Mouse (Mus musculus) CH12.LX (cell line): ENCODE results near the gene Marveld2. TPM values are rescaled to one million over a fixed set of nuclear protein-coding genes. Genes with fewer than 3 reads are reported as not detected.

ENCODE experiments used
- DNase-seq: peaks from one replicate; pipeline ENCODE4 v3.0.0-alpha.2; 2013; ENCODE audit errors: extremely low read depth
- H3K27ac ChIP-seq: 2 replicates; pipeline ENCODE4 v1.5.1; 2012; ENCODE audit warnings: low read depth, mild to moderate bottlenecking, control low read depth, moderate library complexity; ENCODE audit not compliant: insufficient read depth
- H3K27me3 ChIP-seq: replicated peaks from 2 replicates; pipeline ENCODE3; 2012; ENCODE audit warnings: inconsistent platforms
- H3K36me3 ChIP-seq, 2 experiments: replicated peaks in 1 of 2; 2 replicates each; pipeline versions ENCODE3 to v1.6.1; 2012; ENCODE audit warnings: inconsistent platforms in 1 of 2, low read length in 1 of 2, mild to moderate bottlenecking in 1 of 2, mixed read lengths in 1 of 2, moderate library complexity in 1 of 2; ENCODE audit not compliant: control insufficient read depth in 1 of 2, insufficient read depth in 1 of 2
- H3K4me1 ChIP-seq, 2 experiments: 2 replicates each; pipeline ENCODE4 v1.6.1; 2012; ENCODE audit warnings: inconsistent platforms in 1 of 2, moderate library complexity in 1 of 2; ENCODE audit not compliant: insufficient read depth in 2 of 2, control insufficient read depth in 1 of 2
- H3K4me2 ChIP-seq: 2 replicates; pipeline ENCODE4 v1.6.1; 2012; ENCODE audit warnings: low read depth, mild to moderate bottlenecking, control low read depth; ENCODE audit not compliant: poor library complexity, insufficient read depth, severe bottlenecking
- H3K4me3 ChIP-seq, 3 experiments: fragments of 150-350 bp in 1 of 3; sonication (generic) in 1 of 3; replicated peaks in 1 of 3; 2 replicates each; pipeline versions ENCODE3 to v1.5.1; 2011 to 2012; ENCODE audit warnings: low read depth in 2 of 3, low read length in 2 of 3, mild to moderate bottlenecking in 2 of 3, moderate library complexity in 2 of 3, control low read depth in 1 of 3, improper control_type of control experiment in 1 of 3, inconsistent platforms in 1 of 3, mixed read lengths in 1 of 3; ENCODE audit not compliant: poor library complexity in 1 of 3
- H3K79me2 ChIP-seq: replicated peaks from 2 replicates; pipeline ENCODE4 v1.6.1; 2012; ENCODE audit warnings: mild to moderate bottlenecking, moderate library complexity; ENCODE audit not compliant: control insufficient read depth, poor library complexity, insufficient read depth, severe bottlenecking; ENCODE audit errors: extremely low read depth
- H3K9ac ChIP-seq: 2 replicates; pipeline ENCODE4 v1.6.1; 2012; ENCODE audit warnings: low read depth, mild to moderate bottlenecking, control low read depth, moderate library complexity; ENCODE audit not compliant: insufficient read depth
- H3K9me3 ChIP-seq: replicated peaks from 2 replicates; pipeline ENCODE3; 2012; ENCODE audit warnings: low read length, inconsistent platforms, mixed read lengths
- CHD1 ChIP-seq: IDR thresholded peaks from 2 replicates; pipeline ENCODE4 v1.6.1; 2012; ENCODE audit warnings: low read depth, low read length, improper control_type of control experiment, inconsistent platforms
- CHD2 ChIP-seq: IDR thresholded peaks from 2 replicates; pipeline ENCODE4 v1.6.1; 2011; ENCODE audit warnings: low read length, improper control_type of control experiment
- CTCF ChIP-seq, 2 experiments: IDR thresholded peaks in 1 of 2; conservative IDR thresholded peaks in 1 of 2; 2 replicates each; pipeline ENCODE4 v1.5.1; 2011 to 2012; ENCODE audit warnings: low read depth in 2 of 2, low read length in 2 of 2, improper control_type of control experiment in 1 of 2, inconsistent platforms in 1 of 2, mild to moderate bottlenecking in 1 of 2, moderate library complexity in 1 of 2
- ELF1 ChIP-seq: IDR thresholded peaks from 2 replicates; pipeline ENCODE4 v1.6.1; 2014; ENCODE audit warnings: low read depth, mild to moderate bottlenecking, inconsistent platforms, low read length, improper control_type of control experiment
- EP300 ChIP-seq: IDR thresholded peaks from 2 replicates; pipeline ENCODE4 v1.6.1; 2011; ENCODE audit warnings: low read length, improper control_type of control experiment
- GABPA ChIP-seq: IDR thresholded peaks from 2 replicates; pipeline ENCODE4 v1.6.1; 2012; ENCODE audit warnings: low read depth, low read length, improper control_type of control experiment, inconsistent platforms; ENCODE audit not compliant: insufficient replicate concordance
- HCFC1 ChIP-seq: IDR thresholded peaks from 2 replicates; pipeline ENCODE4 v1.6.1; 2012; ENCODE audit warnings: low read depth, mild to moderate bottlenecking, inconsistent platforms, low read length, improper control_type of control experiment
- IRF4 ChIP-seq: IDR thresholded peaks from 2 replicates; pipeline ENCODE4 v1.6.1; 2014; ENCODE audit warnings: low read depth, mild to moderate bottlenecking, inconsistent platforms, low read length, improper control_type of control experiment
- JUN ChIP-seq: IDR thresholded peaks from 2 replicates; pipeline ENCODE4 v1.6.1; 2011; ENCODE audit warnings: low read depth, mild to moderate bottlenecking, low read length, improper control_type of control experiment, moderate library complexity; ENCODE audit not compliant: insufficient read depth
- JUND ChIP-seq: conservative IDR thresholded peaks from 2 replicates; pipeline ENCODE4 v1.6.1; 2011; ENCODE audit warnings: low read depth, low read length, improper control_type of control experiment
- KAT2A ChIP-seq: IDR thresholded peaks from 2 replicates; pipeline ENCODE4 v1.6.1; 2012; ENCODE audit warnings: low read length, improper control_type of control experiment, inconsistent platforms; ENCODE audit not compliant: insufficient replicate concordance
- MAFK ChIP-seq: IDR thresholded peaks from 2 replicates; pipeline ENCODE4 v1.6.1; 2011; ENCODE audit warnings: low read length, improper control_type of control experiment; ENCODE audit not compliant: insufficient replicate concordance
- MAX ChIP-seq: IDR thresholded peaks from 2 replicates; pipeline ENCODE4 v1.6.1; 2011; ENCODE audit warnings: low read length, improper control_type of control experiment
- MEF2A ChIP-seq: IDR thresholded peaks from 2 replicates; pipeline ENCODE4 v1.6.1; 2014; ENCODE audit warnings: low read depth, mild to moderate bottlenecking, inconsistent platforms, low read length, improper control_type of control experiment, borderline replicate concordance
- MXI1 ChIP-seq: IDR thresholded peaks from 2 replicates; pipeline ENCODE4 v1.6.1; 2011; ENCODE audit warnings: mild to moderate bottlenecking, low read depth, low read length, improper control_type of control experiment
- MYC ChIP-seq: IDR thresholded peaks from 2 replicates; pipeline ENCODE4 v1.6.1; 2011; ENCODE audit warnings: low read depth, mild to moderate bottlenecking, improper control_type of control experiment, low read length
- NELFE ChIP-seq: IDR thresholded peaks from 2 replicates; pipeline ENCODE4 v1.6.1; 2011; ENCODE audit warnings: low read depth, low read length, improper control_type of control experiment
- NRF1 ChIP-seq: IDR thresholded peaks from 2 replicates; pipeline ENCODE4 v1.6.1; 2014; ENCODE audit warnings: low read depth, mild to moderate bottlenecking, inconsistent platforms, low read length, improper control_type of control experiment, moderate library complexity
- PAX5 ChIP-seq: IDR thresholded peaks from 2 replicates; pipeline ENCODE4 v1.6.1; 2012; ENCODE audit warnings: low read length, inconsistent platforms, mixed read lengths
- POLR2A ChIP-seq: IDR thresholded peaks from 2 replicates; pipeline ENCODE4 v1.6.1; 2011; ENCODE audit warnings: low read depth, mild to moderate bottlenecking, improper control_type of control experiment, low read length
- POLR2AphosphoS2 ChIP-seq: IDR thresholded peaks from 2 replicates; pipeline ENCODE4 v1.6.1; 2011; ENCODE audit warnings: low read depth, low read length, improper control_type of control experiment
- RAD21 ChIP-seq: IDR thresholded peaks from 2 replicates; pipeline ENCODE4 v1.6.1; 2011; ENCODE audit warnings: low read depth, mild to moderate bottlenecking, low read length, improper control_type of control experiment, moderate library complexity
- RCOR1 ChIP-seq: conservative IDR thresholded peaks from 2 replicates; pipeline ENCODE4 v1.6.1; 2012; ENCODE audit warnings: low read depth, mild to moderate bottlenecking, inconsistent platforms, low read length, improper control_type of control experiment
- SIN3A ChIP-seq: IDR thresholded peaks from 2 replicates; pipeline ENCODE4 v1.6.1; 2012; ENCODE audit warnings: low read length, improper control_type of control experiment, inconsistent platforms
- SMC3 ChIP-seq: IDR thresholded peaks from 2 replicates; pipeline ENCODE4 v1.6.1; 2011; ENCODE audit warnings: low read depth, low read length, improper control_type of control experiment
- TCF12 ChIP-seq: IDR thresholded peaks from 2 replicates; pipeline ENCODE4 v1.6.1; 2014; ENCODE audit warnings: low read depth, mild to moderate bottlenecking, inconsistent platforms, low read length, improper control_type of control experiment
- UBTF ChIP-seq: IDR thresholded peaks from 2 replicates; pipeline ENCODE4 v1.6.1; 2012; ENCODE audit warnings: low read depth, mild to moderate bottlenecking, inconsistent platforms, low read length, improper control_type of control experiment, moderate library complexity
- USF1 ChIP-seq: IDR thresholded peaks from 2 replicates; pipeline ENCODE4 v1.6.1; 2014; ENCODE audit warnings: low read depth, mild to moderate bottlenecking, inconsistent platforms, low read length, improper control_type of control experiment
- USF2 ChIP-seq: conservative IDR thresholded peaks from 2 replicates; pipeline ENCODE4 v1.6.1; 2011; ENCODE audit warnings: low read depth, low read length, improper control_type of control experiment
- ZMIZ1 ChIP-seq: IDR thresholded peaks from 2 replicates; pipeline ENCODE4 v1.6.1; 2012; ENCODE audit warnings: low read depth, mild to moderate bottlenecking, inconsistent platforms, low read length, improper control_type of control experiment
- ZNF384 ChIP-seq: IDR thresholded peaks from 2 replicates; pipeline ENCODE4 v1.6.1; 2012; ENCODE audit warnings: low read depth, low read length, improper control_type of control experiment, inconsistent platforms
- dilution Hi-C: fragments of 300-500 bp; cut with MboI; formaldehyde crosslinking; loops from 2 replicates; pipeline ENCODE4 v1.14.3; 2020; ENCODE audit warnings: low sequenced_read_pairs; ENCODE audit not compliant: extremely low pct_unique_long_range_greater_than_20kb, extremely low pct_ligation_motif_present
- in situ Hi-C: fragments of 300-500 bp; cut with MboI; formaldehyde crosslinking; loops from 3 replicates; pipeline ENCODE4 v1.14.3; 2019; ENCODE audit warnings: low sequenced_read_pairs, low pct_ligation_motif_present, low pct_unique_long_range_greater_than_20kb, mixed read lengths
- polyA plus RNA-seq: library from polyadenylated mRNA; unstranded; fragments of >175 nt; gene quantifications from 2 replicates; pipeline ENCODE4 v1.2.1, GENCODE M21; 2012; ENCODE audit warnings: low read depth; ENCODE audit not compliant: insufficient read length
- total RNA-seq, 2 experiments: library from RNA; depleted of rRNA; stranded (reverse); fragments of 300-350 nt in 1 of 2; fragments of >200 nt in 1 of 2; gene quantifications; 2 replicates each; pipeline ENCODE4 v1.2.3; 2012 to 2014

The Marveld2 gene
- total and polyA plus RNA-seq, 3 experiments = 0.13 to 1.9 (median 0.27) TPM

DNA sequence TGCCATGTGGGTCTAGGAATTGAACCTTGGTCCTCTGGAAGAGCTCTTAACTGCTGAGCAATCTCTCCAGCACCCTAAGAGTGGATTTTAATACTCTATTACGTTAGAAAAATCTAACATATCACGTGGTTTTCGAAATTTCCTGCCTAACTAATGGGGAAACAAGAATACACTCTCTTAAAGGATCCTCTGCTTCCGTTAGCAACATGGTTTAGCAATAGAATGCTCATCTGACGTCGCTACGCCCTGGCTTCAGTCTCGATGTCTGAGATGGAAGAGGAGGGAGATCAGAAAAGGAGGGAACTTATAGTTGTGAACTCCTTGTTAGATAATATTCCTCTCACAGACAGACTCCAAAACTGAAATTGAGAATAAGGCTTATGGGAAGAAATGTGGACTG is 31.5 kb upstream of the Marveld2 start:
- Histone ChIP-seq H3K36me3 (peaks cover 26 to 45% of the 10 kb centered on the region in 2 experiments), H3K27ac (no peak overlapping the region)
- dilution Hi-C loops = no loop called here

DNA sequence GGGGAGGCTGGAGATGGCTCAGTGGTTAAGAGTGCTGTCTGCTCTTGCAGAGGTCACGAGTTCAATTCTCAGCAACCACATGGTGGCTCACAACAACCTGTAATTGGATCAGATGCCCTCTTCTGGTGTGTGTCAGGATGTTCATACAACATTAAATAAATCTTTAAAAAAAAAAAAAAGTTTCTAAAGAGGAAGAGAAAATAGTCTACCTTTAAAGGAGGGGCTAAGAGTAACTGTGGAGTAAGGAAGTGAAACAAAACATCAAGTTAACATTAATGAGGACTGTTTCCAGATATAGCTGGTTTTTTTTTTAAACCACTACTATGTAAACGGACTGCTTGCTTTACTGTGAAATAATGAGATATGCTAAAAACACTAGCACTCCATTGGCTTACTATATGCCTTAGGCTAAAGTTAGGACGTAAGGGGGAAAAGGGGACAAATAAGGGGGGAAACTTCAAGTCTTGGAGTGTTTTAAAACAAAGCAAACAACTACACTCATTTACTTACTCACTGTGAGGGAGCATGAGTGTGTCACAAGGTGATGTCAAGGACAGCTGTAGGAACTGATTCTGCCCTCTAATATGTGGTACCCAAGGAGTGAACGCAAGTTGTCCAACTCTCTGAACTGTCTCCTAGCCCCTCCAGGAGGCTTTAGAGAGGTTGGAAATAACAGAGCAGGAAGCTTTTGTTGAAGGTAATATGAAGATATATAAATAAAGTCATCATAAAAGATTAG is 25.9 kb upstream of the Marveld2 start:
- Histone ChIP-seq H3K4me3 (no peak overlapping the region), H3K9ac (no peak overlapping the region), H3K79me2 (no peaks in the 10 kb centered on the region; the same call in none of the 2 replicates), H3K27ac (peak overlapping the region; percentile 84), H3K36me3 (peaks cover 40 to 66% of the 10 kb centered on the region in 2 experiments), H3K4me1 (peaks cover 4 to 34% of the 10 kb centered on the region in 2 experiments; a peak in 3 of 4 replicates), H3K4me2 (peak overlapping the region; percentile 67; the same call in 1 of the 2 replicates), H3K27me3 (no peaks in the 10 kb centered on the region), H3K9me3 (no peaks in the 10 kb centered on the region)
- dilution Hi-C loops (no loop called here), in situ Hi-C loops (no loop called here)
- peak; percentile 56 for DNase-seq
- no peak for TF ChIP-seq HCFC1
- no peak for TF ChIP-seq ELF1
- TF ChIP-seq IRF4 = peak; percentile 66
- no peak for TF ChIP-seq NELFE
- TF ChIP-seq SMC3 = no peak
- TF ChIP-seq UBTF = no peak
- no peak for TF ChIP-seq ZMIZ1
- no peak for TF ChIP-seq USF1
- TF ChIP-seq PAX5 = no peak
- peak; percentile 95 for TF ChIP-seq ZNF384
- no peak for TF ChIP-seq MXI1
- peak; percentile 23; the same call in 1 of the 2 replicates for TF ChIP-seq MYC
- TF ChIP-seq POLR2AphosphoS2 = no peak
- TF ChIP-seq JUND = no peak
- TF ChIP-seq JUN = no peak
- no peak for TF ChIP-seq MAX
- no peak for TF ChIP-seq RAD21
- no peak for TF ChIP-seq SIN3A
- TF ChIP-seq MEF2A = peak; percentile 71; the same call in 1 of the 2 replicates
- peak; percentile 81 for TF ChIP-seq EP300
- peak in 1 of 2 experiments; percentile 46; a peak in 2 of 4 replicates for TF ChIP-seq CTCF (conservative IDR thresholded peaks at IDR 0.05 in 1 of 2, IDR thresholded peaks at IDR 0.05 in 1 of 2; ENCODE audit: low read depth in 2 of 2, low read length in 2 of 2)
- no peak for TF ChIP-seq TCF12
- no peak for TF ChIP-seq RCOR1
- TF ChIP-seq POLR2A = no peak
- TF ChIP-seq MAFK = no peak
- TF ChIP-seq CHD2 = no peak

More for the DNA sequence above, 31.5 kb upstream of the Marveld2 start:
- in situ Hi-C loops = no loop called here
- H3K4me3 ChIP-seq = no peak overlapping the region
- no peaks in the 10 kb centered on the region for H3K9me3 ChIP-seq
- no peak for DNase-seq
- H3K27me3 ChIP-seq = no peaks in the 10 kb centered on the region
- no peak overlapping the region for H3K9ac ChIP-seq
- no peak overlapping the region for H3K4me2 ChIP-seq
- TF ChIP-seq MXI1 = no peak
- TF ChIP-seq SIN3A = no peak
- TF ChIP-seq MYC = no peak
- no peak for TF ChIP-seq RCOR1
- no peak for TF ChIP-seq ZMIZ1
- TF ChIP-seq ZNF384 = no peak
- no peak for TF ChIP-seq NRF1
- no peak for TF ChIP-seq GABPA
- TF ChIP-seq JUN = no peak
- no peak for TF ChIP-seq KAT2A
- TF ChIP-seq HCFC1 = no peak
- no peak for TF ChIP-seq MAFK
- TF ChIP-seq SMC3 = no peak
- no peak for TF ChIP-seq NELFE
- TF ChIP-seq JUND = no peak
- TF ChIP-seq TCF12 = no peak
- no peak for TF ChIP-seq CHD1
- TF ChIP-seq USF2 = no peak
- TF ChIP-seq UBTF = no peak
- peaks cover 23% of the 10 kb centered on the region for H3K79me2 ChIP-seq
- peaks cover 0 to 34% of the 10 kb centered on the region in 2 experiments; a peak in 2 of 4 replicates for H3K4me1 ChIP-seq
